Mouse (Mus musculus) intestine, embryonic 14.5 days (tissue): ENCODE measurements around the gene Mybbp1a. TPM values are rescaled to one million over a fixed set of nuclear protein-coding genes. Genes with fewer than 3 reads are reported as not detected.

Experiments
- ATAC-seq: fragments of 200-750 bp; cut with Nextera tagmentation; replicated peaks from 2 replicates; pipeline ENCODE4 v1.8.0; 2017; ENCODE audit warnings: low read depth, moderate number of reproducible peaks, moderate TSS enrichment, moderate library complexity; ENCODE audit not compliant: low FRiP score, low TSS enrichment
- DNase-seq: peaks from one replicate; pipeline ENCODE4 v3.0.0-alpha.2; 2018; ENCODE audit warnings: low spot score
- H3K27ac ChIP-seq: fragments of 300-500 bp; sonication (generic); 2 replicates; pipeline ENCODE4 v1.5.1; 2014; ENCODE audit warnings: low read depth, mild to moderate bottlenecking, control low read depth
- H3K27me3 ChIP-seq: fragments of 300-500 bp; sonication (generic); replicated peaks from 2 replicates; pipeline ENCODE4 v1.6.1; 2014; ENCODE audit warnings: low read length, control low read depth; ENCODE audit not compliant: control insufficient read depth, insufficient read depth
- H3K36me3 ChIP-seq: fragments of 300-500 bp; sonication (generic); 2 replicates; pipeline ENCODE4 v1.6.1; 2014; ENCODE audit warnings: low read length, control low read depth; ENCODE audit not compliant: control insufficient read depth, insufficient read depth
- H3K4me1 ChIP-seq: fragments of 300-500 bp; sonication (generic); replicated peaks from 2 replicates; pipeline ENCODE4 v1.6.1; 2014; ENCODE audit warnings: low read length, control low read depth, mixed read lengths; ENCODE audit not compliant: control insufficient read depth, insufficient read depth
- H3K4me2 ChIP-seq: fragments of 300-500 bp; sonication (generic); 2 replicates; pipeline ENCODE4 v1.6.1; 2014; ENCODE audit warnings: low read length
- H3K4me3 ChIP-seq: fragments of 300-500 bp; sonication (generic); 2 replicates; pipeline ENCODE4 v1.5.1; 2014; ENCODE audit warnings: low read depth, low read length, control low read depth, mixed read lengths
- H3K9ac ChIP-seq: fragments of 300-500 bp; sonication (generic); 2 replicates; pipeline ENCODE4 v1.6.1; 2014; ENCODE audit warnings: mild to moderate bottlenecking, low read length
- H3K9me3 ChIP-seq: fragments of 300-500 bp; sonication (generic); 2 replicates; pipeline ENCODE4 v1.6.1; 2016; ENCODE audit warnings: low read length, control low read depth; ENCODE audit not compliant: control insufficient read depth
- WGBS: fragments of 180-500 bp; shearing (Covaris S2); extraction: QIAGEN DNeasy Blood & Tissue Kit; methylation state at CpG from one replicate; pipeline ENCODE4 v1.1.7; 2014; 5-methylcytosine and 5-hydroxymethylcytosine counted together
- polyA plus RNA-seq: library from polyadenylated mRNA; unstranded; fragments of >200 nt; fragmentation: Nextera tagmentation; extraction: Ambion mirVana; gene quantifications from 2 replicates; pipeline ENCODE4 v1.2.1, GENCODE M21; 2014

Mybbp1a gene
- polyA plus RNA-seq, 1 experiment from 2014 or later: 173 TPM

DNA sequence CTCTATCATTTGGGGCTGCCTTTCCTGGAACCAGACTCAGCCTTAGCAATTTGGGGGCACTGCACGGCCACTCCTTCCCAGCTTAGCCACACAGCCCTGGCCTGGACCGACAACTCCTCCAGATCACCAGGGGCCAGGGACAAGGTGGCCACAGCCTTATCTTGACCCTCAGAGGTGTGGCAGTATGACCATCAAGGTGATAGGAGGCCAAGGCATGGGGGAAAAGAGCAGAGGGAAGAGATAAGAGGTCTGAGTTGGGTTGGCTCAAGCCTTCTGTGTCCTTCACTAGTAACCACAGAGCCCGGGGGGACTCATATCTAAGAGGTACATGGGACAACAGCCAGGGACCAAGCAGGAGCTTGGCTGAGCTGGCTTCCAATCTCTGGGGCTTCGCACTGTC lies 40.8 kb downstream of the Mybbp1a start:
- Histone ChIP-seq H3K4me3 (no peak overlapping the region), H3K36me3 (no peaks in the 10 kb centered on the region), H3K27me3 (no peaks in the 10 kb centered on the region), H3K27ac (no peak overlapping the region), H3K9me3 (no peaks in the 10 kb centered on the region), H3K9ac (no peak overlapping the region), H3K4me1 (no peaks in the 10 kb centered on the region; the same call in 1 of the 2 replicates), H3K4me2 (no peak overlapping the region)
- WGBS: 67% methylated on average over 4 of the region's 4 CpGs
- ATAC-seq (no peak), DNase-seq (no peak)

- Histone ChIP-seq H3K27me3 (peaks cover 24% of the 10 kb centered on the region), H3K27ac (no peak overlapping the region), H3K9ac (no peak overlapping the region), H3K4me2 (no peak overlapping the region), H3K36me3 (no peaks in the 10 kb centered on the region), H3K4me3 (no peak overlapping the region), H3K4me1 (peaks cover 8% of the 10 kb centered on the region; the same call in 1 of the 2 replicates), H3K9me3 (no peaks in the 10 kb centered on the region)
- 51% methylated on average over 6 of the region's 6 CpGs for WGBS
- no peak for DNase-seq
- no peak for ATAC-seq
Measured at GRCm38 (mm10) chr11:72484549-72484948, 43.4 kb downstream of the Mybbp1a start.

DNA sequence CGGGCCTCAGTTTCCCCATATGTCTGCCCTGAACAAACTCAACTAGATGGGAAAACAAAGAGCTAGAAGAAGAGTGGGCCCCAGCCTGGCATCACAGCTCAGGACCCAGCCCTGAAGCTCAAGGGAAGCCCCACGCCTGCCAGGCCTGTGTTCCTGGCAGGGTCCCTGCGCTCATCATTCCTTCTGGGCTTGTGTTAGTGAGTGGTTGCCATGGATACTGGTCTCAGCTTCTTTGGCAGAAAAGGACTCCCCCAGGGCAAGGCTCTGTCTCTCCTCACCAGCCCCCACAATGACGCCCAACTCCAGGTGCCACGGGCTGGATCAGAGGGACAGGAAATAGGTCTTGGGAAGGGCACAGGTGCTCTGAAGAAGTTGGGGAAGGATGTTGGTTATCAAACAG lies 44.0 kb downstream of the Mybbp1a start:
- WGBS: 71% methylated on average over 5 of the region's 5 CpGs
- Histone ChIP-seq H3K4me1 (peaks cover 8% of the 10 kb centered on the region; the same call in 1 of the 2 replicates), H3K27ac (no peak overlapping the region), H3K36me3 (no peaks in the 10 kb centered on the region), H3K27me3 (peaks cover 27% of the 10 kb centered on the region), H3K9ac (no peak overlapping the region), H3K4me2 (no peak overlapping the region), H3K4me3 (no peak overlapping the region), H3K9me3 (no peaks in the 10 kb centered on the region)
- ATAC-seq (no peak), DNase-seq (no peak)

DNA sequence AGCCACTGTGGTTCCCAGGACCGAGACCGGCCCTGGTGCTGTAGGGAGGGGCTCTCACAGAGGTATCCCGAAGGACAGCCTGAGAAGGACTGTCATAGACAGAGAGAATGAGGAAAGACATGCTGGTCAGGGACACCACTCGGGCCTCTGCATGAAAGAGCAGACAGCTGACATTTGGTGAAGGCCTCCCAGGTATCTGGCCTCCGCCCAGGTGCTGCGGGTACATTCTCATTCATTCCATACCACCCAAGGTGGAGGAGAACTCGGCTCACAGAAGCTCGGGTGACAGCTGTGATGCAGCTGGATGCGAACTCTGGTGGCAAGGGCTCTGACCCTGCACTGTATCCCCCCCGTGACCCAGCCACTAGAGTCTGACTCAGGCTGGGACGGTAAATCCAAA lies 44.8 kb downstream of the Mybbp1a start:
- Histone ChIP-seq H3K4me3 (no peak overlapping the region), H3K9me3 (no peaks in the 10 kb centered on the region), H3K4me1 (peaks cover 8% of the 10 kb centered on the region; the same call in 1 of the 2 replicates), H3K27ac (no peak overlapping the region), H3K36me3 (no peaks in the 10 kb centered on the region), H3K27me3 (peaks cover 35% of the 10 kb centered on the region), H3K9ac (no peak overlapping the region), H3K4me2 (no peak overlapping the region)
- 74% methylated on average over 11 of the region's 11 CpGs for WGBS
- no peak for ATAC-seq
- DNase-seq: no peak

GRCm38 (mm10) chr11:72487171-72487570 lies 46.0 kb downstream of the Mybbp1a start:
- H3K9me3 ChIP-seq: no peaks in the 10 kb centered on the region
- peaks cover 8% of the 10 kb centered on the region; the same call in 1 of the 2 replicates for H3K4me1 ChIP-seq
- H3K9ac ChIP-seq: no peak overlapping the region
- 57% methylated on average over 5 of the region's 5 CpGs for WGBS
- no peak overlapping the region for H3K4me3 ChIP-seq
- no peak for DNase-seq
- no peak overlapping the region for H3K4me2 ChIP-seq
- H3K36me3 ChIP-seq: no peaks in the 10 kb centered on the region
- peaks cover 35% of the 10 kb centered on the region for H3K27me3 ChIP-seq
- ATAC-seq: no peak
- H3K27ac ChIP-seq: no peak overlapping the region

DNA sequence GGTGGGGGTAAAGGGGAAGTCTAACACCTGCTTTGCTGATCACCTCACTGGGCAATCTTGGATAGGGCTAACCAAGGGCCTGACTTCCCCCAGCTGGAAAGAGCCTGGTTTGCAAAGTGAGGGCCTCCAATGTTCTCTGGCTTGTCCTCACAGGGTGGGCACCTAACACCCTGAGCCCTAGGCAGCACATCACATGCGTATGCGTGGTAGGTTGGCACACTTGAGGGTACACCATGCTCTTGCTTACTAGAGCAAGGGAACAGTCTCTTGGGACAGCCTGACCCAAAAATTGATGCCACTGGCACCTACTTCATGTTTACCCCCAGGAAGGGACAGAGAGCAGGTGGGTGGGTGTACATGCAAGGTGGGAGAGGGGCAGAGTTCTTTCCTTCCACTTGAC lies 46.6 kb downstream of the Mybbp1a start:
- no peak overlapping the region for H3K4me2 ChIP-seq
- H3K4me3 ChIP-seq: no peak overlapping the region
- H3K9ac ChIP-seq: no peak overlapping the region
- DNase-seq (no peak), ATAC-seq (no peak)
- H3K27me3 ChIP-seq: peaks cover 35% of the 10 kb centered on the region
- no peaks in the 10 kb centered on the region for H3K36me3 ChIP-seq
- 87% methylated on average over 2 of the region's 2 CpGs for WGBS
- H3K27ac ChIP-seq: no peak overlapping the region
- H3K9me3 ChIP-seq: no peaks in the 10 kb centered on the region
- H3K4me1 ChIP-seq: peaks cover 8% of the 10 kb centered on the region; the same call in 1 of the 2 replicates

GRCm38 (mm10) chr11:72488753-72489271 lies 47.7 kb downstream of the Mybbp1a start:
- Histone ChIP-seq H3K9me3 (no peaks in the 10 kb centered on the region), H3K4me2 (peak overlapping the region; percentile 94), H3K4me1 (peaks cover 8% of the 10 kb centered on the region; the same call in 1 of the 2 replicates), H3K4me3 (peak overlapping the region; percentile 49), H3K27ac (no peak overlapping the region), H3K27me3 (peaks cover 35% of the 10 kb centered on the region), H3K9ac (peak overlapping the region; percentile 36), H3K36me3 (no peaks in the 10 kb centered on the region)
- 1% methylated on average over 38 of the region's 38 CpGs for WGBS
- ATAC-seq (peak; percentile 20; the same call in 1 of the 2 replicates), DNase-seq (peak; percentile 74)

- DNase-seq (no peak), ATAC-seq (no peak)
- Histone ChIP-seq H3K9ac (peak overlapping the region; percentile 36; the same call in 1 of the 2 replicates), H3K36me3 (no peaks in the 10 kb centered on the region), H3K27ac (no peak overlapping the region), H3K4me3 (peak overlapping the region; percentile 49), H3K4me2 (peak overlapping the region; percentile 94), H3K9me3 (no peaks in the 10 kb centered on the region), H3K4me1 (peaks cover 8% of the 10 kb centered on the region; the same call in 1 of the 2 replicates), H3K27me3 (peaks cover 35% of the 10 kb centered on the region)
- under 1% methylated on average over 34 of the region's 42 CpGs for WGBS
Measured at GRCm38 (mm10) chr11:72489397-72489796, 48.2 kb downstream of the Mybbp1a start.

DNA sequence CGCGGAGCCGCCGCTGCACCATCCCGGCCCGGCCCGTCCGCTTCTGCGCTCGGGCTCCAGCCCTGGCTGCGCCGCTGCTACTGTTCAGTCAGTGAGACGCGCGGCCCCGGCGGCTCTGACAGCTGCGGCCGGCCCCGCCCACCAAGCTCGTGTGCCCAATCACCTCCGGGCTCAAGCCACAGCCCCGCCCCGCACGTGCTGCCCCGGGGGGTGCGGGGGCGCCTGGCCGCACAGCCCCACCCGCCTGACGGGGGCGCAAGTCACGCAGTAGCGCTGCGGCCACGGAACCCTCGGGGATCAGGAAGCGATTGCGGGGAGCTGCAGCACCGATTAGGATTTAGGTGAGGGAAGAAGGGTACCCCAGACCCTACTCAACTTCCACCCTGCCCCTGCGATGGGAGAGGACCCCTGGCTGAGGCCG lies 48.7 kb downstream of the Mybbp1a start, which contains the start of gene Spns2:
Gene Spns2 (minus strand): TSS at position 24 of the 421 bp plus-strand sequence.
- H3K4me2 ChIP-seq: peak within 1 kb of the TSS; percentile 94
- peaks cover 35% of the 10 kb centered on the region for H3K27me3 ChIP-seq
- H3K4me3 ChIP-seq: peak within 1 kb of the TSS; percentile 49
- H3K36me3 ChIP-seq: no peaks in the 10 kb centered on the region
- DNase-seq (peak; percentile 84), ATAC-seq (peak; percentile 92)
- under 1% methylated on average over 40 of the region's 42 CpGs for WGBS
- H3K9me3 ChIP-seq: no peaks in the 10 kb centered on the region
- no peak within 1 kb of the TSS for H3K27ac ChIP-seq
- H3K4me1 ChIP-seq: peaks cover 8% of the 10 kb centered on the region; the same call in 1 of the 2 replicates
- peak within 1 kb of the TSS; percentile 36 for H3K9ac ChIP-seq
